Mouse (Mus musculus) limb, embryonic 14.5 days (tissue): ENCODE results near the gene Pde3a. TPM values are rescaled to one million over a fixed set of nuclear protein-coding genes. Genes with fewer than 3 reads are reported as not detected.

Source experiments
- ATAC-seq: fragments of 200-750 bp; cut with Nextera tagmentation; 2 replicates; pipeline ENCODE4 v1.8.0; 2017; ENCODE audit warnings: low read depth, moderate number of reproducible peaks, moderate TSS enrichment; ENCODE audit not compliant: low FRiP score
- DNase-seq: peaks from one replicate; pipeline ENCODE4 v3.0.0-alpha.2; 2015; ENCODE audit warnings: low spot score
- H3K27ac ChIP-seq: fragments of 300-500 bp; sonication (generic); replicated peaks from 2 replicates; pipeline ENCODE4 v1.5.1; 2014; ENCODE audit warnings: low read depth, mild to moderate bottlenecking, low read length, moderate library complexity, mixed read lengths
- H3K27me3 ChIP-seq: fragments of 300-500 bp; sonication (generic); 2 replicates; pipeline ENCODE4 v1.6.1; 2014; ENCODE audit warnings: low read length, mixed read lengths; ENCODE audit not compliant: control insufficient read depth, insufficient read depth
- H3K36me3 ChIP-seq: fragments of 300-500 bp; sonication (generic); 2 replicates; pipeline ENCODE4 v1.6.1; 2014; ENCODE audit warnings: mild to moderate bottlenecking, low read length, moderate library complexity, mixed read lengths; ENCODE audit not compliant: control insufficient read depth, insufficient read depth
- H3K4me1 ChIP-seq: fragments of 300-500 bp; sonication (generic); 2 replicates; pipeline ENCODE4 v1.6.1; 2014; ENCODE audit warnings: antibody characterized with exemption, low read length, mixed read lengths; ENCODE audit not compliant: control insufficient read depth, insufficient read depth
- H3K4me2 ChIP-seq: fragments of 300-500 bp; sonication (generic); replicated peaks from 2 replicates; pipeline ENCODE4 v1.6.1; 2014; ENCODE audit warnings: low read depth, mild to moderate bottlenecking, low read length, moderate library complexity; ENCODE audit not compliant: severe bottlenecking
- H3K4me3 ChIP-seq: fragments of 300-500 bp; sonication (generic); replicated peaks from 2 replicates; pipeline ENCODE4 v1.5.1; 2014; ENCODE audit warnings: low read length
- H3K9ac ChIP-seq: fragments of 300-500 bp; sonication (generic); 2 replicates; pipeline ENCODE4 v1.6.1; 2014; ENCODE audit warnings: mild to moderate bottlenecking, low read depth, low read length, moderate library complexity; ENCODE audit not compliant: severe bottlenecking
- H3K9me3 ChIP-seq: fragments of 300-500 bp; sonication (generic); 2 replicates; pipeline ENCODE4 v1.6.1; 2016; ENCODE audit warnings: low read length; ENCODE audit not compliant: control insufficient read depth
- POLR2A ChIP-seq: fragments of 200-500 bp; IDR thresholded peaks from 2 replicates; pipeline ENCODE4 v1.8.0; 2012; ENCODE audit warnings: inconsistent platforms, mild to moderate bottlenecking, moderate library complexity, borderline replicate concordance; ENCODE audit not compliant: insufficient read depth, insufficient read length; ENCODE audit errors: extremely low read depth
- WGBS: fragments of 180-500 bp; shearing (Covaris S2); extraction: QIAGEN DNeasy Blood & Tissue Kit; methylation state at CpG from one replicate; pipeline ENCODE4 v1.1.7; 2014; 5-methylcytosine and 5-hydroxymethylcytosine counted together
- polyA plus RNA-seq, 2 experiments: library from polyadenylated mRNA; depleted of rRNA in 1 of 2; stranded (reverse) in 1 of 2; unstranded in 1 of 2; fragments of >200 nt; fragmentation: Nextera tagmentation in 1 of 2; extraction: Ambion mirVana in 1 of 2; gene quantifications; 2 replicates each; pipeline versions ENCODE4 v1.2.1 to v1.2.3; 2012 to 2014

The Pde3a gene
- polyA plus RNA-seq, 2 experiments = 4.6 to 5.2 TPM

DNA sequence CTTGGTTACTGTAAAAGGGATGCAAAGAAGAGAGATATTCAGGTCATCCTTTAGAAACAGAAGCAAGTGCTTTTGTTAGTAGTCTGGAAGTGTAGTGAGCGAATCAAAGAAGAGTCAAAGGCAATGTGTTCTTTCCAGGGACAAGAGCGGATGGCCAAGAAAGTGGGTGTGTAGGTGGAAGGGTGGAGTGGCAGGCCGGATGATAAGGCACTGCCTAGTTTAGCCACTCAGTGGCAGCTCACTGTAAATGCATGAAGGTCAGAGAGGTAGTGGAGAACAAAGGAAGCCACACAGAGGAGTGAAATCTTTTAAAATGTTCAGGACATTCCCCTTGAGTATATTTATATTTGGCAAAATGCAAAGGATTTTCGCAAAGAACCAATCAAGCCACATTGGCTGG lies 4.0 kb upstream of the Pde3a start:
- Histone ChIP-seq H3K4me1 (0 out of 2 replicates have a peak, but pooled peaks cover 2% of the 10 kb centered on the region), H3K27me3 (no peaks in the 10 kb centered on the region), H3K4me3 (no peak overlapping the region), H3K27ac (no peak overlapping the region), H3K9ac (no peak overlapping the region), H3K4me2 (no peak overlapping the region), H3K9me3 (no peaks in the 10 kb centered on the region), H3K36me3 (no peaks in the 10 kb centered on the region)
- no peak for TF ChIP-seq POLR2A
- no peak for ATAC-seq
- WGBS = 89% methylated on average over 4 of the region's 4 CpGs
- no peak for DNase-seq

DNA sequence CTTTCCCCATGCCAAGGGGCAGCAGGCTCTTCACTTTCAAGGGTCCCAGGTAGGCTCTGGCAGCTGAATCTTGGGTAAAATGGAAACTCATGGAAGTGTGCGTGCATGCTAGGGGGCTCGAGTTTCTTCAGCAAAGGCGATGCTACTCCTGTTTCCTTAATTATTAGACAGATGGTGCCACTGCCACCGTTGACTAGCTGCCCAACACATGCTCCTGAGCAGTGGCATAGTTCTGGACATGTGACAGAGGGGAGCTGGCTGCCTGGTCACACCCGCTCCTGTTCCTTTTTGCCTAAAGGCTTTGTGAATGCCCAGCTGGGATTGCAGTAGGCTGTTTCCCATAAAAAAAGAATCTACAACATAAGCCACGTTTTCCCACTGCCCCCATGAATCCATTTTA lies 2.7 kb upstream of the Pde3a start:
- Histone ChIP-seq H3K4me2 (no peak overlapping the region), H3K9ac (no peak overlapping the region), H3K36me3 (no peaks in the 10 kb centered on the region), H3K4me3 (no peak overlapping the region), H3K4me1 (peaks cover 4% of the 10 kb centered on the region; the same call in 1 of the 2 replicates), H3K27ac (no peak overlapping the region), H3K9me3 (no peaks in the 10 kb centered on the region), H3K27me3 (no peaks in the 10 kb centered on the region; the same call in 1 of the 2 replicates)
- TF ChIP-seq POLR2A = no peak
- ATAC-seq (no peak), DNase-seq (no peak)
- 20% methylated on average over 6 of the region's 6 CpGs for WGBS

DNA sequence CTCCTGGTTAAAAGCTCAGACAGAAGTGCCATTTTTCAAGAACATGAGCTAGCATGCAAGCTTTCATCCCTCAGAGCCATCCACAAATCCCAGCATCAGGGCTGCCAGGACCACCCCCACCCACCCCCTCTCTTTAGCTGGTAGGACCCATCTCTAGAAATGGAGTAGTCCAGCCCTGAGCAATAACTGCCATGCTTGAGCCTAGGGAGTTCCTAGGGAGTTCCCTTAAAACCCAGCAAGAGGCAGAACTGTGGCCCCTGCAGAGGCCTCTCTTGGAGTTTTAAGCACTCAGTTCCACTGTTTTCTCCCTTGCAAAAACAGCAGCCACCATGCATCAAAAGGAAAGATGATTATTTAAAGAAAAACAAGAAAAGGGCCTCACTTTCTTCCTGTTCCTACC lies 988 bp upstream of the Pde3a start:
- TF ChIP-seq POLR2A = no peak
- Histone ChIP-seq H3K27me3 (no peaks in the 10 kb centered on the region; the same call in 1 of the 2 replicates), H3K4me3 (peak overlapping the region; percentile 79), H3K9me3 (no peaks in the 10 kb centered on the region), H3K4me2 (peak overlapping the region; percentile 80), H3K36me3 (no peaks in the 10 kb centered on the region), H3K27ac (no peak overlapping the region), H3K9ac (peak overlapping the region; percentile 83; the same call in 1 of the 2 replicates), H3K4me1 (peaks cover 9% of the 10 kb centered on the region)
- ATAC-seq (no peak), DNase-seq (no peak)

DNA sequence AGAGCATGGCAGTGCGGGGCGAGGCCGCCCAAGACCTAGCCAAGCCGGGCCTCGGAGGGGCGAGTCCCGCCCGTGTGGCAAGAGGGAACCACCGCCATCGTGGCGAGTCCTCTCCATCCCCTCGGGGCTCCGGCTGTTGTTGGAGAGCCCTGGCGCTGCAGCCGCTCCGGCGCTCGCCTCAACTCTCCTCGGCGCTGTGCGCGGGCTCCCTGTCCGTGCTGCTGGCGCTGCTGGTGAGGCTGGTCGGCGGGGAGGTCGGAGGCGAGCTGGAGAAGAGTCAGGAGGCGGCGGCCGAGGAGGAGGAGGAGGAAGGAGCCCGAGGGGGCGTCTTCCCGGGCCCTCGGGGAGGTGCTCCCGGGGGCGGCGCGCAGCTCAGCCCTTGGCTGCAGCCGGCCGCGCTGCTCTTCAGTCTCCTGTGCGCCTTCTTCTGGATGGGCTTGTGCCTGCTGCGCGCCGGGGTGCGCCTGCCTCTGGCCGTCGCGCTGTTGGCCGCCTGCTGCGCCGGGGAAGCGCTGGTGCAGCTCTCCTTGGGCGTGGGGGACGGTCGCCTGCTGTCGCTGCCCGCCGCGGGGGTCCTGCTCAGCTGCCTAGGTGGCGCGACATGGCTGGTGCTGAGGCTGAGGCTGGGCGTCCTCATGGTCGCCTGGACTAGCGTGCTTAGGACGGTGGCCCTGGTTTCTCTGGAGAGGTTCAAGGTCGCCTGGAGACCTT lies 671 bp downstream of the Pde3a start:
- Histone ChIP-seq H3K27ac (peak overlapping the region; percentile 87), H3K9me3 (no peaks in the 10 kb centered on the region), H3K4me3 (peak overlapping the region; percentile 79), H3K27me3 (no peaks in the 10 kb centered on the region; the same call in 1 of the 2 replicates), H3K36me3 (no peaks in the 10 kb centered on the region), H3K4me2 (peak overlapping the region; percentile 80), H3K9ac (peak overlapping the region; percentile 83), H3K4me1 (peaks cover 9% of the 10 kb centered on the region)
- under 1% methylated on average over 45 of the region's 68 CpGs for WGBS
- peak; percentile 44; the same call in 1 of the 2 replicates for TF ChIP-seq POLR2A
- ATAC-seq = peak; percentile 83
- DNase-seq = peak; percentile 66

- DNase-seq (no peak), ATAC-seq (no peak)
Observed at GRCm38 (mm10) chr6:141250296-141250629, 1.2 kb downstream of the Pde3a start.

More at GRCm38 (mm10) chr6:141250296-141250629, 1.2 kb downstream of the Pde3a start:
- Histone ChIP-seq H3K27ac (peak overlapping the region; percentile 87; the same call in 1 of the 2 replicates), H3K4me1 (peaks cover 9% of the 10 kb centered on the region), H3K27me3 (no peaks in the 10 kb centered on the region; the same call in 1 of the 2 replicates), H3K36me3 (no peaks in the 10 kb centered on the region), H3K9ac (peak overlapping the region; percentile 83), H3K4me3 (peak overlapping the region; percentile 79), H3K4me2 (peak overlapping the region; percentile 80), H3K9me3 (no peaks in the 10 kb centered on the region)
- no peak for TF ChIP-seq POLR2A
- WGBS = 1% methylated on average over 21 of the region's 22 CpGs
